Mouse (Mus musculus) NIH3T3 (cell line): ENCODE results near the gene Pml.

Experiments used
- DNase-seq: peaks from one replicate; pipeline ENCODE4 v3.0.0-alpha.2; 2012; ENCODE audit warnings: low read depth

The Pml gene

GRCm38 (mm10) chr9:58249592-58250192, at the start of gene Pml:
Gene Pml (minus strand): TSS chr9:58249786.
- DNase-seq = peak; percentile 84

DNA sequence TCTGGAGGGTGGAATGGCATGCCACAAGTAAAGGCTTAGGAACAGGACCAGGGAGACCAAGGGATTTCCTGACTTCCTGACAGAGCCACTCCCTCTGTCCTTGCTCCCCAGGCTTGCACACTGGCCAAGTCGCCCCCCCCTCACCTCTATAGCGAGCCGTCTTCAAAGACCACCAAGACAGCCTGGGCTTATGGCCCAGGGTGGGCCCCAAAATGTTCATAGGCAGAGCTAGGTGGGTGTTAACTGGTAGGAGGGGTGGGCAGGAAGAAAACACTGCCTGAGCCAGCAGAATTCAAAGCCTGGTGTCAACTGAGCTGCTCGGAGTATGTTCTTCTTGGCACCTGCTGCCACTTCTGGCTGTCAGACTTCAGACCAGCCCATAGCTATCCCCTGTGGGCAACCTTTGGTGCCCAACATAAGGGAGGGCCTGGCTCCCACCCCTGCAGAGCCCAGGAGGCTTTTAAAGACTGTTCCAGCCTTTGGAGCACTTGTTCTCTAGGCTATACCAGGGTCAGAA, 48.4 kb upstream of the Pml start:
- DNase-seq = no peak

GRCm38 (mm10) chr9:58297065-58297464, 47.5 kb upstream of the Pml start:
- no peak for DNase-seq

DNA sequence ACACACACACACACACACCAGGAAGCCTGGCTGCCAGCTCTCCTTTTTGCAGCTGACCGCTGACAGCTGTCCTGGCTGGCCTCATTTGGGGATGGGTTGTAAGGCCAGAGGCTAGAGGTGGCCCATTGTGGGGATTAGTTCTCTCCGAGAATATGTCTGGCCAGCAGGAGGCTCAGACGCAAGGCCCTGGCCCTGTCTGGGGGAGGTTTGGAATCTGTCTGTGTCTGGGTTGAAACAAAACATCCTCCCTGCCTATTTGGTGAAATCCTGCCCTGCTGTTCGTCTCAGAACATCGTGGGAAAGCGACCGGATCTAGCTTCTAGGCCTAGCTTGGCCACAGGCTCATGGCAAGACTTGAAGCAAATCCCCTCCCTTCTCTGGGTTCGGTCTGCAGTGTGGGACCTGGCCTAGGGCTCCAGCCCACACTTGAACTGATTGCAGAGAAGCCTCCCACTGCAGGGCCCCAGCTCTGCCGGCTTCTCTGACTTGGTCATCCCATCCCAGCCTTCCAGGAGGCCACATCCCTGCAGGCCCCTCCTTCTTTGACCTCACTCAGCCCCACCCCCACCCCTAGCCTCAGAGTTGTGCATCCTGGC, 46.3 kb upstream of the Pml start:
- no peak for DNase-seq

GRCm38 (mm10) chr9:58295345-58295744, 45.8 kb upstream of the Pml start:
- DNase-seq = no peak

GRCm38 (mm10) chr9:58294527-58294926, 44.9 kb upstream of the Pml start:
- no peak for DNase-seq

DNA sequence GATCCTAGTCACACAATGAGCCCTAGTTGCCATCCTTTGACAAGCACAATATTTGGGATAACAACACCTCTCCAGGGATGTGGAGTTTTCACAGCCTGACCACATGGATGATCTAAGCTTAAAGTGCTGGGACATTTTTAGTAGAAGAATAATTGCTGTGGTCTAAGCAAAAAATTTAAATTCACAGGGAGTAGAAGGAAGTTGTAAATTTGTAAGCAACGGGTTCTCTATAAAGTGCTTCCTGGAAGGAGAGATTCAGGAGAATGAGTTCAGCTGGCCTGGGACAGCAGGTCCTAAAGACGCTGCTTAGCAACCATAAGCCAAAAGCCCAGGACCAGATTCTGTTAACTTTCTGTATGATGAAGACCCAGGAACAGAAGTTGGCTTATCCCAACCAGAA, 40.3 kb upstream of the Pml start:
- DNase-seq = no peak

DNA sequence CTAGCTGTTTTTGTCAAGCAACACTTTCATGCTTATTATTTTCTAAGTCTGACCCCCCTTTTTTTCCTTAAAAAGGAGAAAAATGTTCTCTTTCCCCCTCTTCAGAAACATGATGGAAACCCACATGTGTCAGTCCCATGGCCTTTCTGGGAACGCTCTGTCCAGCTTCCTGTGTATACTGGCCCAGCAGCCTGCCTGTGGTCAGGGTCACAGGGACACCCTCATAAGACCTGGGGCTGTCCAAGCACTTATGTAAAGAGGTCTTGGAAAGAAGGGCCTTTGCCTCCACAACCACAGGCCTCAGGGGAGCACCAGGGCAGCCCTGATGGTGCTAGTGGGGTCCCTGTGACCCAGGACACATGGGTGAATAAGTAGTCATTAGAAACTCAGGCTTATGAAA, 39.5 kb upstream of the Pml start:
- DNase-seq = no peak

GRCm38 (mm10) chr9:58283431-58283830, 33.8 kb upstream of the Pml start:
- DNase-seq = peak; percentile 43

DNA sequence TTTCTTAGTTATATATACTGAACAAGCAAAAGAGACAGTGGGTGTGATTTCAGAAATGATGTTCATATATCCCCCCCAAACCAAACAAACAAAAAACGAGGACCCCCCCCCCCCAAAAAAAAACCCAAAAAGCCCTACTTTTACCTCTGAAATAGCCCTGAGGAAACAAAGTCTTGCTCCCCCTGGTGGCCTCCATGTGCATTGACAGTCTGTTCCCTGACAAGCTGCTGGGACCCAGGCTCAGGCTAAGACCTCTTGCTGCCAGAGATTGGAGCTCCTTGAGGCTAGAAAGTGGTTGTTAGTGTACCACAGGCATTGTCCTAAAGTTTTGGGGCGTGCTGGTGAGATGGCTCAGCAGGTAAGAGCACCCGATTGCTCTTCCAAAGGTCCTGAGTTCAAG, 32.0 kb upstream of the Pml start:
- peak; percentile 47 for DNase-seq

GRCm38 (mm10) chr9:58280259-58281109, 30.9 kb upstream of the Pml start:
- peak; percentile 93 for DNase-seq

DNA sequence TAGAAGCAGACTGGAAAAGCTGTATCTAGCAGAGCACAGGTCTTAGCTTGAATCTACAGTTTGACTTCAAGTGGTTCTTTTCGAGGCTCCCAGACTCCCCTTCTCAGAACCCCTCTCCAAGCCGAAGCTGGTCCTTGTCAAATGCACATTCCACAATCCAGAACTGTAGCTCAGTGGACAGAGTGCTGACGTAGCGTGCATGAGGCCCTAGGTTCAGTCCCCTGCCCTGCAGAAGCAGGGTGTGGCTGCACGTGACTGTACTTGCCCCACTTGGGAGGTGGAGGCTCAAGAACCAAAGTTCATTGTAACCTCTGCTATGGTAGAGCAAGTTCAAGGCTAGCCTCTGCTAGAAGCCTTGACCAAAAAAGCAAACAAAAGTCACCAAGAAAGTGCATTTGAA, 30.2 kb upstream of the Pml start:
- no peak for DNase-seq

- no peak for DNase-seq
Measured at GRCm38 (mm10) chr9:58278821-58279723, 29.5 kb upstream of the Pml start.

- no peak for DNase-seq
Measured at GRCm38 (mm10) chr9:58278313-58278712, 28.7 kb upstream of the Pml start.

DNA sequence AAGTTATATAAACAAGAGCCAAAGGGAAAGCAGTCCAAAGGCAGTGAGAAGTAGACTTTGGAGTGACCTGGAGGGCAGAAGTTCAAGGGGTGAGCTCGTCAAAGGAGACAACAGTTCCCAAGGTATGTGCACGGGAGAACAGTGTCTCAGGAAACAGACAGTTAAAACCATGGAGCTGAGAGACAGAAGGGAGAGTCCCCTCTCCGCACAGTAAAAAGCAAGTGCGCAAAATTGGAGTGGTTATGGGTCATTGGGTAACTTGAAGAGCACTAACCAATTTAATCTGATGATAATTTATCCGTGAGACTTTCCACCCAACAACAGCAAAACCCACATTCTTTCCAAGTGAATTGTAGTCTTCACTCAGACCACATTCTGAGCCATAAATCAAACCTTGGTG, 26.8 kb upstream of the Pml start:
- peak; percentile 84 for DNase-seq

DNA sequence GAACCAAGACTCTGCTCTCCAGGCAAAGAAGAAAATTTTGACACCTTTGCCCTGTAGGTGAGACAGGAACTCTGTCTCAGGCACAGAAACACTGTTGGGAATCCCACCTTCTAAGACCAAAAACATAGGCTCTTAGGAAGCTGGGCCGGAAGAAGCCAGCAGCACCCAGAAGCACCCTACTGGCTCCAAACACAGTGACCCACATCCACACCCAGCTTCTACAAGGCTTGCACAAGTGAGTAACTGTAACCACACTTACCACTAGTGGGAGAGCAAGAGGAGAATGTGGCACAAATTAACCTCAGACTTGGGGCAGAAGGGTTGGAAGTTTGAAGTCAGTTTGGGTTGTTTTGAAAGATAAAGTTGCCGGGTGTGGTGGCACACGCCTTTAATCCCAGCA, 26.2 kb upstream of the Pml start:
- DNase-seq = peak; percentile 61

GRCm38 (mm10) chr9:58275115-58275774, 25.7 kb upstream of the Pml start:
- DNase-seq = peak; percentile 80

DNA sequence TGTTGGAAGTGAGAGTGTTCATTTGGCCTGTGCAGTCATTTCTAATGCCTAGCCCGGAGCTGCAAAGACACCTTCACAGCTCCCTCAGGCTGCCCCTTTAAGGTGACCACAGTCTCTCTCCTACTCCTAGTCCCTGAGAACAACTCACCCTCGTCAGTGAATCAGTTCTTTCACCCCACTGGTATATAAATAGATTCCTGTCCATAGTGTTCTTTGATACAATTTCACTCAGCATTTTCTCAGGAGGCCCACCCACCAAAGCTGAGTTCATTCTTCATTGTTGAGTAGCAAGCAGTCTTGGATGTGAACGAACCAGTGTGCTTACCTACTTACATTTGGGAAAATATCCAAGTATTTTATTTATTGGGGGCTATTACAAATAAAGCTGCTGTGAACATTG, 25.0 kb upstream of the Pml start:
- peak; percentile 51 for DNase-seq

DNA sequence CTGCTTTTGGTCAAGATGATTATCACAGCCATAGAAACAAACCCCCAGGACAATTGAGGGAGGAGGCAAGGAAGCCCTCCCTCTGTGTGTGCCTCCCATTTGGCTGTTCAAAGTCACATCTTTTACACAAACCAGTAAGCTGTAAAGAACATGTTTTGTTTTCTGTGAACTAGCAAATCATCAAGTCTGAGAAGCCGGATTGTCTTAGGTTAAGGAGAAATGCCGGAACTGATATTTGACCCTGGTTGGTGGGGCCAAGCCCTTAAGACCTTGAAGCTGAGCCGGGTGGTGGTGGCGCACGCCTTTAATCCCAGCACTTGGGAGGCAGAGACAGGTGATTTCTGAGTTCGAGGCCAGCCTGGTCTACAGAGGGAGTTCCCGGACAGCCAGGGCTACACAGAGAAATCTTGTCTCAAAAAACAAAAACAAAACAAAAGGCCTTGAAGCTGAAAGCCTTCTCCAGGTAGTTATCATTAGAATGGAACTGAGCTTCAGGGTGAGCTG, 24.6 kb upstream of the Pml start:
- no peak for DNase-seq

DNA sequence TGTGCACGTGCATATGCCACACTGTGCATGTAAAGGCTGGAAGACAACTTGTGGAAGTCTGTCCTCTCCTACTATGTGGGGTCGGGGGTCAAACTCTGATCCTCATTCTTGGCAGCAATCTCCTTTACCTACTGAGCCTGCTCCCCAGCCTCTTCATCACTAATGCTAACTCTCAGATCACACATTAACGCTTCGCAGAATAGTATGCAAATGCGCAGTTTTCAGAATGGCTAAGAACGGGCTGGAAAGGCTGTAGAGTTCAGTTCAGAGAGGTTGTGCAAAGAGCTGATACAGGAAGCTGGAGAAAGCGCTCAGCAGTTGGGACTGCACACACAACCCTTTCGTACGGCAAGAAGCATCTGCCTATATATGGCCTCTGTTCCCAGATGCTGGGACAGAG, 23.3 kb upstream of the Pml start:
- no peak for DNase-seq

GRCm38 (mm10) chr9:58272068-58272541, 22.5 kb upstream of the Pml start:
- no peak for DNase-seq
